Comparison of ENCODE assay signal across 10 mouse cellular contexts in genomic region chr11:89299784-89300775, GRCm38 (mm10). TPM values are rescaled to one million over a fixed set of nuclear protein-coding genes. Genes with fewer than 3 reads are reported as not detected.
DNase-seq lines count a peak whose midpoint lies in the region; ATAC-seq and TF ChIP-seq lines count a peak whose summit lies in the region.
"Had no signal": no experiment of that assay in that cellular context is flagged by ENCODE, and none has a peak within 500 bp of the region (broad histone marks: within the 10 kb centered on the region; RNA-seq: fewer than 3 reads in every experiment).

No protein-coding gene starts in this region.

- 2% methylated on average over 26 of the region's 26 CpGs for WGBS in heart, embryonic 11.5 days (ENCODE audit: insufficient replicate concordance)
- WGBS in hindbrain, embryonic 13.5 days, result 2% methylated on average over 18 of the region's 26 CpGs
- WGBS in midbrain, postnatal 0 days, result 4% methylated on average over 24 of the region's 26 CpGs

- peaks cover 10% of the 10 kb centered on the region for H3K4me1 ChIP-seq in heart, embryonic 11.5 days (ENCODE audit: control insufficient read depth, insufficient read depth, low read length)
- peaks cover 34% of the 10 kb centered on the region for H3K4me1 ChIP-seq in hindbrain, embryonic 13.5 days (replicated peaks)
- peaks cover 6% of the 10 kb centered on the region; the same call in 1 of the 2 replicates for H3K4me1 ChIP-seq in midbrain, postnatal 0 days (ENCODE audit: insufficient read depth, low read length)

- no peak overlapping the region for H3K9ac ChIP-seq in heart, embryonic 11.5 days (ENCODE audit: low read depth, low read length)
- H3K9ac ChIP-seq in hindbrain, embryonic 13.5 days, result peak overlapping the region; percentile 60
- no peak overlapping the region for H3K9ac ChIP-seq in midbrain, postnatal 0 days (replicated peaks; ENCODE audit: low read length, poor library complexity, severe bottlenecking)

- peak overlapping the region; percentile 48 for H3K4me3 ChIP-seq in heart, embryonic 11.5 days (ENCODE audit: low read depth, low read length)
- peak overlapping the region; percentile 45 for H3K4me3 ChIP-seq in hindbrain, embryonic 13.5 days
- H3K4me3 ChIP-seq in midbrain, postnatal 0 days (ENCODE audit: low read depth, low read length), result peak overlapping the region; percentile 75

- no peaks in the 10 kb centered on the region for H3K9me3 ChIP-seq in heart, embryonic 11.5 days (replicated peaks; ENCODE audit: control insufficient read depth, low read length)
- no peaks in the 10 kb centered on the region for H3K9me3 ChIP-seq in hindbrain, embryonic 13.5 days
- H3K9me3 ChIP-seq in midbrain, postnatal 0 days (ENCODE audit: low read length), result no peaks in the 10 kb centered on the region

- H3K36me3 ChIP-seq in heart, embryonic 11.5 days (ENCODE audit: control insufficient read depth, insufficient read depth, low read length), result no peaks in the 10 kb centered on the region
- no peaks in the 10 kb centered on the region for H3K36me3 ChIP-seq in hindbrain, embryonic 13.5 days
- H3K36me3 ChIP-seq in midbrain, postnatal 0 days (ENCODE audit: insufficient read depth, low read length), result no peaks in the 10 kb centered on the region

- no peak for DNase-seq in heart, adult 8-10 months (ENCODE audit: low spot score)
- DNase-seq in embryo, embryonic 10 days (ENCODE audit: low spot score), result peak; percentile 72
- DNase-seq in midbrain, postnatal 0 days (ENCODE audit: low spot score), result no peak
- no peak for DNase-seq in layer of hippocampus, adult 8-10 months (ENCODE audit: low spot score in 2 of 2)
- DNase-seq in adrenal gland, postnatal 4 days (ENCODE audit: low spot score in 2 of 2), result no peak

- no peak overlapping the region; the same call in 1 of the 2 replicates for H3K27ac ChIP-seq in heart, embryonic 11.5 days (ENCODE audit: low read depth, low read length)
- H3K27ac ChIP-seq in hindbrain, embryonic 13.5 days, result no peak overlapping the region
- no peak overlapping the region for H3K27ac ChIP-seq in midbrain, postnatal 0 days (ENCODE audit: low read depth, low read length)

- peaks cover 20% of the 10 kb centered on the region for H3K27me3 ChIP-seq in heart, embryonic 11.5 days (ENCODE audit: control insufficient read depth, insufficient read depth, low read length)
- H3K27me3 ChIP-seq in hindbrain, embryonic 13.5 days, result peaks cover 23% of the 10 kb centered on the region; the same call in 1 of the 2 replicates
- 0 out of 2 replicates have a peak, but pooled peaks cover 3% of the 10 kb centered on the region for H3K27me3 ChIP-seq in midbrain, postnatal 0 days (ENCODE audit: insufficient read depth, low read length)

- no peak for TF ChIP-seq CTCF in midbrain, postnatal 0 days (IDR thresholded peaks at IDR 0.05)

- ATAC-seq in heart, embryonic 11.5 days (replicated peaks; ENCODE audit: insufficient number of reproducible peaks, low FRiP score, low TSS enrichment), result no peak
- no peak for ATAC-seq in hindbrain, embryonic 13.5 days (ENCODE audit: low FRiP score)
- no peak for ATAC-seq in midbrain, postnatal 0 days (ENCODE audit: low FRiP score)
- ATAC-seq in frontal cortex, adult (ENCODE audit: low TSS enrichment), result no peak

- peak overlapping the region; percentile 76 for H3K4me2 ChIP-seq in heart, embryonic 11.5 days
- H3K4me2 ChIP-seq in hindbrain, embryonic 13.5 days, result peak overlapping the region; percentile 94
- peak overlapping the region; percentile 93 for H3K4me2 ChIP-seq in midbrain, postnatal 0 days (ENCODE audit: low read depth, low read length, poor library complexity, severe bottlenecking)

RNA-seq across cellular contexts. Expression of gene Nog, which starts 2.1 kb away (rescaled TPM):
- 1.4 and 1.9 TPM in 2 replicates for polyA plus RNA-seq in heart, embryonic 11.5 days (2014; fragmentation: Nextera tagmentation; extraction: Ambion mirVana)
- under 1 TPM in 3 of 4 experiments, not detected in 1; 0.19 to 0.52 (median 0.52) TPM for total RNA-seq in heart, adult 8-10 months (2022)
- polyA plus RNA-seq in hindbrain, embryonic 13.5 days (2015; fragmentation: Nextera tagmentation; extraction: Ambion mirVana), result 2.0 and 2.7 TPM in 2 replicates
- 16.5 and 22.7 TPM in 2 replicates for total RNA-seq in midbrain, postnatal 0 days (2014; rRNA removed)
- 5.8 and 6.6 TPM in 2 replicates for polyA plus RNA-seq in midbrain, postnatal 0 days (2015; fragmentation: Nextera tagmentation; extraction: Ambion mirVana)
- total RNA-seq in layer of hippocampus, adult 8-10 months (2022), result 1 to 10 TPM; 6.9 to 8.8 (median 8.4) TPM
- under 1 TPM; 0.17 to 0.78 TPM for total RNA-seq in adrenal gland, postnatal 4 days (2021)
- total RNA-seq: adrenal gland, postnatal 25 days had no signal
- polyA plus RNA-seq: liver, embryonic 16.5 days had no signal
